Mouse (Mus musculus) central nervous system, embryonic 14 days (tissue): Measurements from ENCODE around the gene Gm3739. TPM values are rescaled to one million over a fixed set of nuclear protein-coding genes. Genes with fewer than 3 reads are reported as not detected.

ENCODE experiments used
- polyA plus RNA-seq: library from polyadenylated mRNA; depleted of rRNA; stranded (reverse); fragments of >200 nt; gene quantifications from 2 replicates; pipeline ENCODE4 v1.2.3, GENCODE M21; 2012; rRNA removed

Gene Gm3739
- polyA plus RNA-seq, result 6.0 and 6.2 TPM in 2 replicates

GRCm38 (mm10) chr14:7314661-7315060, at the start of gene Gm3739:
Gene Gm3739 (minus strand): TSS chr14:7315049.

DNA sequence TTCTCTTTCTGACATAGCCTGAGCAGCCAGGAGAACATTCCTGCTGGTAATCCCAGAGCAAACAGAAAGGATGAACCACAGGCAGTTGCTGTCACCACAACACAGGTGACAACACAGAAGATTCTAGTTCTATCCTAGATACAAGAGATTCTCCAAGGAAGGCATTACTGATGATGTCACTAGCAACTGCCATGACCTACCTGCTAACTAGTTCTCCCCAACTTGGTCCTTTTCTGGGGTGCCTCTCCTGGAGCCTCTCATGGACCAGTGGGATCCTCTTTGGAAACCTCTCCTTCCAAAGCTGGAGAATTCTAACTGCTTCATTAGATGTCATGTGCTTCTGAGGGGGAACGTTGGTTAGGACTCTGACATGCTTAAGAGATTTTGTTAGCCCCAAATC, 17.4 kb upstream of the Gm3739 start, which contains the start of gene Gm5797:
TSS of gene Gm5797 (minus strand) at position 101 of the 400 bp plus-strand sequence.

GRCm38 (mm10) chr14:7264614-7265013, 50.2 kb downstream of the Gm3739 start, which contains the start of gene Gm3727:
Gene Gm3727 (minus strand): TSS chr14:7264714.

Other genes starting within 250 kb of the Gm3739 start
- gene Gm3696, start 214.4 kb downstream of the Gm3739 start, polyA plus RNA-seq, result 8.1 and 8.2 TPM in 2 replicates
- gene Gm6676, start 189.6 kb downstream of the Gm3739 start, polyA plus RNA-seq, result 0.04 TPM in 1 of 2 replicates, not detected in the other
- 6.2 and 7.3 TPM in 2 replicates for gene Gm3512, start 140.5 kb downstream of the Gm3739 start, polyA plus RNA-seq
- 0.04 TPM in 1 of 2 replicates, not detected in the other for gene Gm16434, start 120.5 kb downstream of the Gm3739 start, polyA plus RNA-seq
- gene Gm3727, start 50.3 kb downstream of the Gm3739 start, polyA plus RNA-seq, result not detected in 2 replicates
- not detected in 2 replicates for gene Gm5797, start 17.3 kb upstream of the Gm3739 start, polyA plus RNA-seq
- not detected in 2 replicates for gene Gm8374, start 50.1 kb upstream of the Gm3739 start, polyA plus RNA-seq
- not detected in 2 replicates for gene Gm3755, start 135.9 kb upstream of the Gm3739 start, polyA plus RNA-seq
- gene Gm3752, start 168.7 kb upstream of the Gm3739 start, polyA plus RNA-seq, result 10.1 and 11.4 TPM in 2 replicates